Mouse (Mus musculus) layer of hippocampus, adult 18-20 months (tissue): ENCODE data around the gene Prkce. TPM values are rescaled to one million over a fixed set of nuclear protein-coding genes. Genes with fewer than 3 reads are reported as not detected.
A peak's percentile ranks its signal among the peaks of the same experiment; 100 is the strongest.

Experiments
- DNase-seq, 2 experiments: peaks; one replicate each; pipeline ENCODE4 v3.0.0; 2022; ENCODE audit warnings: low spot score in 2 of 2
- long read RNA-seq: library from polyadenylated mRNA; stranded (forward); transcript quantifications from one replicate; pipeline ENCODE4 v2.0.0, GENCODE M21; 2021
- total RNA-seq, 2 experiments: library from RNA; stranded (reverse); gene quantifications; 2 replicates each; pipeline ENCODE4 v1.2.3; 2021

Prkce gene
- total RNA-seq: 100 to 1,000 TPM; 388 to 410 TPM
- long read RNA-seq, full-length matches to known transcripts: 185 of 281 reads
- long read RNA-seq, partial matches to known transcripts: 89 of 281 reads
- long read RNA-seq, other reads (novel, unspliced or antisense): 7 of 281 reads

- DNase-seq: peak; percentile 79 to 89
Observed at GRCm38 (mm10) chr17:86167320-86168230, at the start of gene Prkce. Gene Prkce (plus strand): TSS chr17:86167785.

GRCm38 (mm10) chr17:86123146-86123545, 44.4 kb upstream of the Prkce start:
- DNase-seq: no peak

DNA sequence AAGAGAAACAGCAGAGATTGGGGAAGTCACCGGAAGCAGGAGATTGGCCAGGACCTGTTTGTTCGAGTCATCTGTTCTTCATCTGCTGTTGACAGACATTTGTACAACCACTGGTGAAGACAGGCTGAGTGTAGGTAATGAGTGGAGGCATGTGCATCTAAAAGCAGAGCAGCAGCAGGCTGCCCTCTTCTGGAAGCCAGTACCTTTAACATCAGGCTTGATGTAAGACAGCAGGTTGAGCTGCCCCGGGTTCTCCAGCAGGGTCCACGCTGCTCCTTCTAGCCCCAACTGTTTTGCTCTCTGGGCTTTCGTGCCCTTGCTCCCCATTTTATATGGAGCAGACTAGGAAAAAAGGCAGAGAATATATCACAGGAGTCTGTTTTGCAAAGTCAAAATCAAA, 41.7 kb upstream of the Prkce start:
- no peak for DNase-seq

- no peak for DNase-seq
Observed at GRCm38 (mm10) chr17:86128198-86128597, 39.4 kb upstream of the Prkce start.

- no peak for DNase-seq
Observed at GRCm38 (mm10) chr17:86132534-86132933, 35.1 kb upstream of the Prkce start.

DNA sequence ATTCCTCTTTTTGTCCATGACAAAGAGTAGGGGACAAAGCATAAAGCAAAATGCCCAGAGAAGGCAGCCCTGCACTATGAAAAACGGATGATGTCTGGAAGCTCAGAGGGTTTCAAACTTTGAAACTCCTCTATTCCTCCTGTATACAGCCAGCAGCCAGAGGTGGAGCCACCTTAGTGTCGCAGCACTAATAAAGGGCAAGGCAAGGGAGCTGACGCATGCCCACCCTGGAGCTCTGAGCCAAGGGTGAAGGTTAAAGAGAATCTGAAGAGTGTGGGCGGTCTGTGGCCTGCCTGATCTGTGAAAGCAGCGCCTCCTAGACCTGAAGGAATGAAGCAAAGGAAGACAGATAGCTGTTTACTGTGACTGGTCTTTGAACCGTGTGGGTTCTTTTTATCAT, 33.1 kb upstream of the Prkce start:
- no peak for DNase-seq

DNA sequence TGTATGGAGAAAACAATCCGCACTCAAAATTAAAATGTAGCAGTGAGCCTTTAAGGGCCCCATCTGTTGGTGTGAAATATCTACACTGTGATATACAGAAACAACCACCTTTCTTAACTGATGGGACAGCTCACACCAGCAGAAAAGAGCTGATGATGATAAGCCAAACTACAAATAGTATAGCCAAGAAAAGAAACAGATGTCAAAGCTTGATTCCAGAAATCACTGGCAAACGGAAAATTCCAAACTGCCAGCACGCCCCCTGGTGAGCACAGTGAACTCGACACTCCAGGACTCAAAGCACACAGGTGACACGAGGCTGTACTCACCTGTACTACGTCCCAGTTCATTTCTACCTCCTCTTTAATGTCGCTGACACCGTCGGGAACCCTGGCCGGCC, 31.8 kb upstream of the Prkce start:
- DNase-seq: peak in 1 of 2 experiments; percentile 27

DNA sequence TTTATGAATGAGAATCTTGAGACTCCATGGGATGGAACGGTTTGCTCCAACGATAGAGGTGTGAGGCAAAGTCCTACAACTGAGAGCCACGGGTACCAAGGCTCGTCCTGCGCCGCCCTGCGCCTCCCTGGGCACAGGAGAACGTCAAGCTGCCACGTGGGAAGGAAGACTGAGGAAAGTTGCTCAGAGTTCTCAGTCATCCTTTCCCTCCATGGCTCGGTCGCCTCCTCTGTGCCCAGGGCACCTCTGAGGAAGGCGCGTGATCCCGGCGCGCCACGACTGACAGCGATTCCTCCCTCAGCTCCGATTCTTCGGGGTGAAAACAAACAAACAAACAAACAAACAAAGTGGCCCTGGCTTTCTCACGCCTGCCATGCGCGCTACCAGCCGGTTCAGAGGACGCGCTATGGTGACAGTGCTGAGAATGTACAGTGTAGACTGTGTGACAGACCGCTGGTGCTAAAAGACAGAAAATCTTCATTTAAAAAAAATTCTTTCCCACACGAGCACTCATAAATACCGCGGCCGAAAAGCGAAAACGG, 23.0 kb upstream of the Prkce start:
- no peak for DNase-seq

GRCm38 (mm10) chr17:86145079-86145951, 22.3 kb upstream of the Prkce start, which contains the start of gene Srbd1:
Gene Srbd1 (minus strand): TSS chr17:86145175.
- peak; percentile 76 to 93 for DNase-seq

GRCm38 (mm10) chr17:86149726-86150125, 17.9 kb upstream of the Prkce start:
- no peak for DNase-seq

GRCm38 (mm10) chr17:86150867-86151348, 16.7 kb upstream of the Prkce start:
- DNase-seq: peak; percentile 54 to 85

GRCm38 (mm10) chr17:86156999-86157398, 10.6 kb upstream of the Prkce start:
- DNase-seq: no peak

DNA sequence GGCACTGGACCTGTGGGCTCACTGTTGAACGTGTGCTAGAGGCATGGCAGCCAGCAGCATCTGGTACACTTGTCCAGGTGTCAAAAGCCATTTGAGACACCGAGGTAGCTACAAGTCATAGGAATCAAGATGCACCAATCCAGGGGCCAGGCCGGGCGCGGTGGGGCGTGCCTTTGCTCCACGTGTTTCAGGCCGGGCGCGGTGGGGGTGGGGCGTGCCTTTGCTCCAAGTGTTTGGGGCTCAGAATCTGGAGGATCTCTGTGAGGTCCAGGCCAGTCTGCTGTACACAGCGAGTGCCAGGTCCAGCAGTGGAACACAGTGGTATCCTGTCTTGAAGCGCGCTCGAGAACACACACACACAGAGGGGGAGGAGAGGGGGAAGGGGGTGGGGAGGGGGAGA, 4.9 kb upstream of the Prkce start:
- DNase-seq: no peak

GRCm38 (mm10) chr17:86164416-86164815, 3.2 kb upstream of the Prkce start:
- no peak for DNase-seq

- no peak for DNase-seq
Observed at GRCm38 (mm10) chr17:86166051-86166566, 1.5 kb upstream of the Prkce start.

DNA sequence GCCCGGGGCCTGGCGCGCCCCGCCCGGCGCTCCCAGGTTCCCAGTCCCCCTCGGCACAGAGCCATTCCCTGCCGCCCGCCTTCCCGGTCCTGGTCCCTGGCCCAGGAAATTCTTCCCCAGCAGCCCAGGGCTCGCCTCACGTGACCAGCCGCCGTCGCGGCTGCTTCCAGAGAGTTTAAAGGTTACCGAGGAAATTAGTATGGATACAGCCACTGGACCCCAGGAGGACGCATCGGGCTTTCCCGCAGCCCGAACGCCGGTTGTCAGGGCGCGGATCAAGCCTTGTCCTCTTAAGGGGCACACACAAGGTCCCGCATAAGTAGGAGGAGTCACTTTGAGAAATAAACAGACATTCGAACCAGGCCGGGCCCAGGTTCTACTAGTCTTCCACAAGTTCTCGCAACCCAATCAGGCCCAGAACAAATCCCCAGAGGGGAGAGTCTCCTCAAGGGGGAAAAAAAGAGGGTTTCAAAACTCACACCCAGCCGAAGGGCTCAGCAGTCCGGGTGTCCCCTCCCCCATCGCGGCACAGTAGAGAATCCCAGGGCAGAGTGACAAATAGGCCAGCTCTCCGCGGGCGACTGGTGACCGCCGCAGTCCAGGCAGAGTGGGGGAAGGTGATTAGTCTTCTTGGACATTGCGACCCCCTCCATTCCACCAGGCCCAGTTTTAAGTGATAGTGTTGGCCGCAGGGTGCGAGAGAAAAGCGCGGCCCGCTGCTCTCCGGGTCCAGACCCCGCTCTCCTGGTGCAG, 842 bp upstream of the Prkce start:
- DNase-seq: peak; percentile 55 to 65

DNA sequence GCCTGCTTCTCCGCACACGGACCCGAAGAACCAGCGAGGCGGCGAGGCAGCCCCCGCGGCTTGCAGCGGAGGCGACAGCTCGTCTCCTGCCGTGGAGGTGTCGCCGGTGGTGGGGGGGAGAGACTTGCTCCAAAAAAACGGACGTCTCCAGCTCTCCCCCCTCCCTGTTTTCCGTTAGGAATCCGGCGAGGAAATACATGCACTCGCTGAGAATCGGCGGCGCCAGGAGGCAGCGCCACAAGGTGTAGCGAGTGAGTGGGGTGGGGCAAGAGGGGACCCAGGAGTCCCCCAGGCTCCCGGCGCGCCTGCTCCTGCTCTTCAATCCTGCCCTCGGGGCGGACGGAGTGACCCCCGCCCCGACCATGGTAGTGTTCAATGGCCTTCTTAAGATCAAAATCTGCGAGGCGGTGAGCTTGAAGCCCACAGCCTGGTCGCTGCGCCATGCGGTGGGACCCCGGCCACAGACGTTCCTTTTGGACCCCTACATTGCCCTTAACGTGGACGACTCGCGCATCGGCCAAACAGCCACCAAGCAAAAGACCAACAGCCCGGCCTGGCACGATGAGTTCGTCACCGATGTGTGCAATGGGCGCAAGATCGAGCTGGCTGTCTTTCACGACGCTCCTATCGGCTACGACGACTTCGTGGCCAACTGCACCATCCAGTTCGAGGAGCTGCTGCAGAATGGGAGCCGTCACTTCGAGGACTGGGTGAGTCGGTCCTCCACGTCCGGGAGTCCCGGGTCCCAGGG, 821 bp downstream of the Prkce start:
- DNase-seq: peak in 1 of 2 experiments; percentile 60

DNA sequence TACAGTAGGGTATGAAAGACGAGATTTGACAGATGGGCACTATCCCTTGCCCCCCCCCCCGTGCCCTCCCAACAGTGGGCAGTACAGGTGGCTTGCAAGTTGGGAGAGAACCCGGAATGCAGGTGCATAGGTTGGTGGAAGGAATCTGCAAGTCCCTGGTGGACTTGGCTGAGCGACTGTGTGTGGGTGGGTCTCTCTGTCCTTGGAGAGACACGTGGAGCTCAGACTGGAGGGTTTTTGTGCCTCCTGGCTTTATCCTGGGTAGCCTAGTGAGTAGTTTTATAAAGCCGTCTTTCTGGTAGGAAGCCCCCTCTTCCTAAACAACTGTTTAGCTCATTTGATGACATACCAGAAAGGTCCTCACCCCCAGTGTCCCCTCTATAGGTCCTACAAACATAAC, 1.5 kb downstream of the Prkce start:
- DNase-seq: peak in 1 of 2 experiments; percentile 55

- DNase-seq: no peak
Observed at GRCm38 (mm10) chr17:86170164-86170958, 2.8 kb downstream of the Prkce start.
